Mouse (Mus musculus) gastrocnemius, postnatal 36 days (tissue): ENCODE measurements around the gene Cox5a. TPM values are rescaled to one million over a fixed set of nuclear protein-coding genes. Genes with fewer than 3 reads are reported as not detected.

Source experiments
- DNase-seq, 2 experiments: peaks; one replicate each; pipeline ENCODE4 v3.0.0; 2022
- intact Hi-C: fragments of 180-260 bp; cut with DNase I; formaldehyde crosslinking; loops from one replicate; pipeline ENCODE4 v1.15.1; 2025
- total RNA-seq, 2 experiments: library from RNA; stranded (reverse); gene quantifications; 2 replicates each; pipeline ENCODE4 v1.2.3; 2021

Gene Cox5a
- total RNA-seq, 2 experiments from 2014 or later, result 1,357 to 1,404 TPM

DNA sequence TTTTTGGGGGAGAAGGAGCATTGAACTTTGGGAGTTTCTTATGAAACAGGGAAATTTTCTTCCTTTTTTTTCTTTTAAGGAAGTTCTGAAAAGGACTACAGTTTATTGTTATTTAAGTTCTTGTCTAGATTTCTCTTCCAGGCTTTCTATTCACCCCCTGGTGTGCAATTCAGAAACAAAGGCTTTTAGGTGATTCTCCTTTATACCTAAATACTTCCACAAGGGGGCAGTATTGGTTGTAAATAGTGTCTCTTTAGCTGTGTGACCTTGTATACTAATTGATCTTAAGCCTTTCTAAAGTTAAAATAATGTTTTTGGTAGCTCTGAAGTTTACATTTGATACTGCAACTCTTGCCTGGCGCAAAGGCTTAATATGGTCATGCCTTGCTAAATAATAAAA is 2.7 kb downstream of the Cox5a start:
- intact Hi-C loops, result no loop called here
- DNase-seq, result no peak

DNA sequence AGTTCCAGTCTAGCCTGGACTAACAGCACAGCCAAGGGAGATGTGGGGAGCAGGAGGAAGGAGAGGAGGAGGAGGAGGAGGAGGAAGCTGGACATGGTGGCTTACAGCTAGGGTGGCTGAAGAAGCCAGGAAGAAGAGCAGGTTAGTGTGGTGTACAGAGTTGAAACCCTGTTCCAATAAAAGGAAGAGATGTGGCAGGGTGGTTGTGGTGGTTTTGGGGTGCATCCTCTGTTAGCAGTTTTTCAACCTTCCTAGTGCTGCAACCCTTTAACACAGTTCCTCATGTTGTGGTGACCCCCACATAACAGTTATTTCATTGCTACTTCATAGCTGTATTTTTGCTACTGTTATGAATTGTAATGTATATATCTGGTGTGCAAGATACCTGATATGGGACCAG is 3.4 kb downstream of the Cox5a start:
- intact Hi-C loops, result no loop called here
- DNase-seq, result no peak

DNA sequence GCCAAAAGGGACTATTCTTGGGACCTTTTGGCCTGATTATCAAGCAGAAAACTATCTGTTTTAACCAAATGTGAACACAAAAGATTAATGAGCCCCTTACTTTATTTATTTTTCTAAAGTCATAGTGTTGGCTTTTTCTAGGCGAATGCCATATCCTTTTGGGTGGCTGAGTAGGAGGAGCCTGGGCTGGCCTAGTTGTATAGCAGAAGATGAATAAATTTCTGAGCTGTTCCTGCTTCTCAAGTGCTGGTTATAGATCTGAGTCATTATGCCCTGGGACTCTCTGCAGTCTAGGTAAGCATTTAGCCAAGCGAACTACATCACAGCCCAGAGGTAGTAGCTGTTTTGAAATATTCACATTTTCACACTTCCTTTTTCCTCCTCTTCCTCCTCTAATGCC is 4.4 kb downstream of the Cox5a start:
- DNase-seq, result no peak
- intact Hi-C loops, result no loop called here

DNA sequence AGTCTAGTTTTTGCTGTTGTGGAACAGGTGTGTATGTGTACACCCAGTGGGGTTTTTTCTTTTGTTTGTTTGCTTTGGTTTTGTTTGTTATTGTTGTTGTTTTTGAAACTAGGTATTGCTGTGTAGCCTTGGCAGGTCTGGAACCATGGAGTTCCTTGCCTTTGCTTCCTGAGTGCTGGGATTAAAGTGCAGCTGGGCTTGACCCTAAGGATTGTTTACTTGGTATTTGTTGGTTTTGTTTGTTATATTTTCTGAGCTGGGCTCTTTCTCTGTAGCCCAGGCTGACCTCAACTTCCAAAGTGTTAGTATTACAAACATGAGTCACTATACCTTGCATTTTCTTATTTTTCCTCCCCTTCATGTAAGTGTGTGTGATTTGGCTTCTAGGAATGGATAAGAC is 5.4 kb downstream of the Cox5a start:
- no peak for DNase-seq
- intact Hi-C loops, result no loop called here

DNA sequence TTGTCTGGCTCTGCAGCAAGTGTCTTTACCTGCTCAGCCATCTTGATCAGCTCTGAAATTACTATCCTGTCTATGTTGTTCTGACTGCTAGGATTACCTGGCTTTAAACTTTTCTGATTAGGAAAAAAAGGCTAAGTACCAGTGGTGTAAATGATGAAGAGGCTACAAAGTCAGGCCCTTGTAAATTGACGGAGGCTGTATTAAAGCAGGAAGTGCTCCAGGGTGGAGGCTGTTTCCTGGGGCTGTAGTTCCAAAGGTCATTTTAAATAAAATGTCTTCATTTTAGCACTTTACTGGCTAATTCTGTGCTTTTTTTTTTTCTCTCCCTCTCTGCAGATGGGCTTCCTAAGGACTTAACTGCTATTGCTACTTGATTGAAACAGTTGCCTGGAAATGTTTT is 10.9 kb downstream of the Cox5a start:
- intact Hi-C loops, result no loop called here
- no peak for DNase-seq

DNA sequence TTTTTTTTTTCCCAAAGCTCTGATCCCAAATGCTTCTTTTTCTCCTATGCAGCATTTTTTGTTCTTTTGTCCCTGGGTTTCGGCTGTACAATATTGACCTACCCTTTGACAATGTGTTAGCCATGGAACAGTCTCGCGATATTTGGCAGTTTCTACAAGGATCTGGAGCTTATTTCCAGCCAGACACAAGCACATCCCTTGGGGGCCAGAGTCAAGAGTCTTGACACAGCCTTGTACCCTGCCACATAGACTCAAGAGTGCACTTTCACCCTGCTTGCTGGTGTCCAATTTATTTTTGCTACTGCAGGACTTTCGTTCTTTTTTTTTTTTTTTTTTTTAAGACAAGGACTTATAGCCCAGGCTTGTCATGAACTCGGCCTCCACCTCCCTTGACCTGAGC is 15.3 kb downstream of the Cox5a start:
- DNase-seq, result no peak
- intact Hi-C loops, result loop anchor here (5.0 kb wide), 1 partner anchor 226 kb away; no protein-coding TSS in a partner anchor

DNA sequence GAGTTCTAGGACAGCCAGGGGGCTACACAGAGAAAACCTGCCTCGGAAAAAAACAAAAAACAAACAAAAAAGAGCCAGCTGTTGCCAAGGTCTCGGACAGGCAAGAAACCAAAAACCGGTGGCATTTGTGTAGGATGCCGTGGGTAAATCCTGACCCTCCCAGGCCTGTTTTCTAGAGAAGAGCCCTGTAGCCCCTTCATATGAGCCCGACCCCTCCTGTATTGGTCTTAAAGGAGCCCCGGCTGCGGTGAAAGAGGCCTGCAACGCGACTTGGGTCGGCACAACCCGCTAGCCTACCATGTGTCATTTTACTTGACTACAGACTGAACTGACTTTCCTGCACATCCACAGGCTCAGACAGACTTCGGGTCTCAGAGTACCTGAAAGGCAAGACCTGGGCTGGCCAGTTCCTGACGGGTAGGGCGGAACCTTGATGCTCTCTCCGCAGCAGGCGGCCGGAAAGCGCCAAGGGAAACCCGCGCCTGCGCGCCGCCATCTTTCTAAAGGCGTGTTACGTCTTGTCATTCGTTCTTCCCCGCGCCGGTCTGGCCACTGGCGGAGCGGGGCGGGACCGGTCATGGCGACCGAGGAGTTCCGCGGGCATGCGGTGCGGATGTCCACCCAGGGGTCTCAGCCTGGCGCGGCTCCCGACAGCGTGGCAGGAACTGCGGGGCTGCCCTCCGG is 16.1 kb downstream of the Cox5a start, which contains the start of gene Fam219b:
Fam219b (plus strand) TSS at position 485 of the 684 bp plus-strand sequence.
- peak; percentile 86 to 89 for DNase-seq
- intact Hi-C loops, result loop anchor here (5.0 kb wide), 1 partner anchor 225 kb away; no protein-coding TSS in a partner anchor

DNA sequence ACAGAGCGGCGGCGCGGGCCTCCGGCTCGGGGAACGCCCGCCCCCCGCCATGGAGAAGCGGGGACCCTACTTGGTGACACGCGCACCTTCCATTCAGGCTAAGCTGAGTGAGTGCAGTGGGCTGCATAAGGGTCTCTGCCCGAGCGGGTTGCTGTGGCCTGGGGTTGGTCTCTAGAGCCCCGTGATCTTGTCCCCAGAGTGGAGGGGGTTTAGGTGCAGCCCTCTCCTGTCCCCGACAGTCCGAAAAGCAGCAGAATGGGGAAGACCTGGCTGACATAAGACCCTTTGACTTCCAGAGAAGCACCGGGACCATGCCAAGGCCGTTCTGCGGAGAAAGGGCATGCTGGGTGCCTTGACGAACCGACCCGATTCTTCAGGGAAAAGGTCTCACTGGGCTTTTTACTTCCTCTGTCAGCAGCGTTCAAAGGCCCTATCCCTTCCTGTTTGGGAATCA is 16.7 kb downstream of the Cox5a start:
- intact Hi-C loops, result loop anchor here (5.0 kb wide), 1 partner anchor 225 kb away; no protein-coding TSS in a partner anchor

DNA sequence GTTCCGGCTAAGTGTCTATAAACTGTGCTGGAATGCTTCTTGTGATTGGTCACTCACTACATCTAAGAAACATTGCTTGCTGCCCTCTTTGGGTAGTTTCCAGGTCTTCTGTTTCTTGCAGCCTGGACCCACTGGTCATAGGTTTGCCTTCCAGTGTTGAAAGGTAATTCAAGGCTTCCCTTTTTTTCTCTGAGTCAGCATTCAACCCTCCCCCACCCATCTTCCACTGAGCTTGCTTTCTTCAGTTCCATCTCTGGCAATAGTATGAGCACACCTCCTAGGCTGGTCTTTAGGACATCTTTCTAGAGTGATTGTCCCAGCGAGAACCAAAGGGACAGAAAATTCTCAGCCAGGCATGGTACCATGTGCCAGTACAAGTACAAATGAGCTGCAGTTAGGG is 18.5 kb downstream of the Cox5a start:
- intact Hi-C loops, result loop anchor here (5.0 kb wide), 1 partner anchor 223 kb away; no protein-coding TSS in a partner anchor
- DNase-seq, result no peak

More for the DNA sequence above, 16.7 kb downstream of the Cox5a start:
- no peak for DNase-seq

DNA sequence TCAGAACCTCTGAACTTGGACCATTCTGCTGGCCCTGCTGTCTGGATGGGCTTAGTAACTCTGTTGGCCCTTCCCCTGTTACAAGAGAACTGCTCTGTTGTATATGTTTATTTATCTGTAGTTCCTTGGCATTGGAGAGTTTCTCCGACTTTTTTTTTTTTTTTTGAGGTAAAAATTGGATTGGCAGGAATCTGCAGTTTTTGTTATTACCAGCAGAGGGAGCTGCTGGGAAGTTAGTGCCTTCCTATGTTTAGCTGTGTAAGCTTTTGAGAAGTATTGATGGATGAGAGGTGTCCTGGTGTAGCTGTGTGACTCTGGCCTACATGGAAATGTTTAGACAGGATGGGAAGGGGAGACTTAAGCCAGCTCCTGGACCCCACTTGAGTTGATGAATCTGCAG is 20.2 kb downstream of the Cox5a start:
- no peak for DNase-seq
- intact Hi-C loops, result loop anchor here (2.0 to 5.0 kb wide), 2 partner anchors 47 to 111 kb away; partner anchors contain the start of genes Csk and Ulk3

DNA sequence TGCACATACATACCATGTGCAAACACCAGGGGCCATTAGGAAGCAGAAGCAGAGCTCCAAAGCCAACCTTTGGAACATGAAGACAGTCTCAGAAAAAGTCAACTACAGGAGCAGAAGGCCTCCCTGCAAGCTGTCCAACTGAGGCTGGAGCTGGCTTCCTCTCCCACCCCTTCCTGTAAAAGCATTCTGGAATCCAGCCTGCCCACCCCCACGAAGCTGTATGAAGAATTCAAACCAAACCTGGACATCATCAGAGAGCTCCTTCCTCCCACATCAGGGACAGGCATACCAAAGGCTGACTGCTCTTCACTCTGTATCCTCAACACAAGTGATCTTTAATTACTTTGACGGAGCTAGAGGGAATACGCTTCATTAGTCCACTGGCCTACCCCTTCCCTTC is 22.9 kb downstream of the Cox5a start:
- no peak for DNase-seq
- intact Hi-C loops, result loop anchor here (5.0 kb wide), 1 partner anchor 108 kb away; the partner anchor contains the start of gene Csk

DNA sequence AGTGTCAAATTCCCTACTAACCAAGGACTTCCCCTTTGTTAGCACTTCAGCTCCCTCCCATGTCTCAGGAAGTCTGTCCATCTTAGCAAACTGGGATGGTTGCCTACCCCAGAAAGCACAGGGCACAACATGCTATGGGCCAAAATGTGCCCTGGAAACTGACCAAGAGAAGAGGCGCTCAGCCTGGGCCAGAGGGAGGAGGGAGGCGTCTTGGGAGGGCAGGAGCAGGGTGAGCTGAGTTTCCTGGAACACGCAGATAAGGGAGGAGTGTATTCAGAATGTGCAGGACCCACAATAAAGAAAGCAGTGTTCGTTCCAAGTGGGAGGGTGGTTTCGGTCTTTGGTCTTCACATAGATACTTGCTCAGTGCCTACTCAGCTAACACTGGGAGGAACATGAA is 26.2 kb downstream of the Cox5a start:
- DNase-seq, result peak in 1 of 2 experiments; percentile 61
- intact Hi-C loops, result no loop called here

DNA sequence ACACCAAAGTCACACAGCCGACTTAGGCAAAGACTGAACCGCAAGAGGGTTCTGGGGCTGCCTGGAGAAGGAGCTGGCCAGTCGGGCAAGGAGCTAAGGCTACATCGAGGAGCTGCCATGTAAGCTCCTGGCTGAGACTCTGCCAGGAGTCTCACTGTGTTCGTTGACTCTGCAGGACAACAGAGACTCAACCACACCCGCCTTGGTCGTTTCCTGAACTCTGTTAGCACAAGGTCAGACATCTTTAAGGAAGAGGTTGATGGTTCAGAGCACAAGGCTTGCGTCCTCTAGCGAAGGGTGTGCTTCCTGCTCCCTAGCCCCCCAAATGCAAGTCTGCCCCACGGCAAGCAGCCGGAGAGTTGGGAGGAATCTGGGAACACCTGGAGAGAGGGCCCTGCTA is 26.8 kb downstream of the Cox5a start:
- intact Hi-C loops, result no loop called here
- no peak for DNase-seq

DNA sequence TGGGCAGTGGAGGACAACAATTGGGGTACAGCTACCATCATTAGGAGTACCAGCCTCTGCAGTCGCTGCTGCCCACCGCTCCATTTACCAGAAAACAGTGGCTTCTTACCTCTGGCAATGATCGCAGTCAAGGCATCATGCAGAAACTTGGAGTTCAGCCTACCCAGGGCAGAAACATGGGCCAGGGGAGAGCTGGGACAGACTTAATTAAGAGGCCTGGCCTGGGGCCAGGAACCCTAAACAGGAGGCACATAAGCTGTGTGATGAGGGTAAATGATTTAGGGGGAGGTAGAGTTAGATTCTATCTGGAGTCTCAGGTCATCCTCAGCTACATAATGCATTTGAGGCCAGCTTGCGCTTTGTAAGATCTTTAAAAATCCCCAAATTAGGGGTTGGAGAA is 28.1 kb downstream of the Cox5a start:
- intact Hi-C loops, result no loop called here
- no peak for DNase-seq

DNA sequence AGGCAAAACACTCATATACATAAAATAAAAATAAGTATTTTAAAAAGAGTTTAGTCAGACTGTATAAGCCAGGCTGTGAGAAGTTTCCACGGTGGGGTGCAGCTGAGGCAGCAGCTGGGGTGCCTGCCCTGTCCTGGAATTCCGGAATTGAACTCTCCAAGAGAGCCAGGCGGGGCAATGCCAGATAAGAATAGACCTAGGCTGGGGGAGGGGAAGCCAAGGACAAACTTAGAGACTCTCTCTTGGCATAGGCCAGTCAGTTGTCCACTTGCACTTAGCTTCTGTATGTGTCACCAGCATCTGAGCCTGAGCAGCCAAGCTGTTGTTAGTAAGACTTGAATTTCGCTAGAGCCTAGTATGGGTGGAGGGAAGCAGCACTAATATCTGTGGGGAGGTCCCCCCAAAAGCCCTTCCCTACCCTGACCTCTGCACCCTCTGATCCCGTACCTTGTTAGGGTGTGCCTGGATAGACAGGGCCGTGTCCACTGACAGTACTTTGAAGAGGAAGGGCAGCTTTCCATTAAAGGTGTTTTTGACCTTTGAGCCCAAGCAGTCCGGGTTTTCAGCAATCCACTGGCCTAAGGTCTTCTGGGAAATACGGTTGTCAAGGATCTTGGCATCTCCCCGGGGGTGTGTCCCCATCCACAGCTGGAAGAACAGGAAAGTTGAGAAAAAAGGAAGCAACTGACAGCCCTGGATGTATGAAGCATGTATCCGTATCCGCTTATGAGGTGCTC is 29.2 kb downstream of the Cox5a start:
- intact Hi-C loops, result no loop called here
- no peak for DNase-seq

DNA sequence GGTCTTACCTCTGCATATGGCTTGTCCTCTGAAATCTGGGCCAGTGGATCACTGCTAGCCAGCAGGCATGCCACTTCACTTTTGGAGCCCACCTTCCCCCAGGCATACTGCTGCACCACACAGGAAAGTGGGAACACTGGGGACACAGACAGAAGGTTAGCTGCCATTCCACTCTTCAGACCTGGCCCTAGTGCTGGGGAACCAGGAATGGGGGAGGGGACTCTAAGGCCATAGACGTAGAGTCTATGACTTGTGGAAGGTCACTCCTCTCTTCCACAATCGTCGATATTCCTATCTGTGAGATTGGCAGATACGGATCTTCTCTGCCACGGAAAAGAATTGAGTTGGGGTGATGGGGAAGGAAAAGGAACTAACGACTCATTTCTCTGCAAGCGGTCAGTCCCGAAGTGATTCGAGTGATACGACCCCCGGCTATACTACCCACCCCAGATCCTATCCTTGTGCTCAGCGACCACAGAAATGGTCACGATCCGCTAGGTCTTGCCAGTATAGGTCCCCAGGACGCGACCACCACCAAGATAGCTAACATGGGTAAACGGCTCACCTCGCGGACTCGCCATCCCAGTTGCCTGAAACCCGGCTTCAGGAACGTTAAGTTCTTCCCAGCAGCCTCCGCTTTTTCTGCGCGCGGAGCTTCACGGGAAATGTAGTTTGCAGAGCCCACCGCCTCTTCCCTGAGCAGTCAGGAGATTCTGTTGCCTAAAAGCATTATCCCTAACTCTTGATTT is 31.2 kb downstream of the Cox5a start, which contains the start of gene Mpi:
Mpi (minus strand) TSS at position 625 of the 749 bp plus-strand sequence.
- peak in 1 of 2 experiments; percentile 49 for DNase-seq
- intact Hi-C loops, result no loop called here

DNA sequence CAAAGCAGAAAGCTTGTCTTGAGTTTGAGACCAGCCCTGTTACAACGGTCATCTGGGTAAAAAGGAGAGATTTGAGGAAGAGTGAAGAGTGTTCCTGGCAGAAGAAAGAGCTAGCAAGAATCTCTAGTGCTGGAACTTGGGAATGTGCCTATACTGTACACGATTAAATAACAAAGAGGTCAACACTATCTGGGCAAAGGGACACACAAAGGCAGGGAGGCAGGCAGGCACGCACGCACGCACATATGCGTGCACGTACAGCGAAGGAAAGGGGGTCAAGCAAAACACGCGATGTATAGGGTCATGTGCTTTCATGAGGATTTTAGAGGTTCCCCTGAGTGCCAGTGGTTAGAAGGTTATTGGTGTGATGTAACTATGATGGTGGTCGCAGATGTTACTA is 32.0 kb downstream of the Cox5a start:
- DNase-seq, result no peak
- intact Hi-C loops, result no loop called here

DNA sequence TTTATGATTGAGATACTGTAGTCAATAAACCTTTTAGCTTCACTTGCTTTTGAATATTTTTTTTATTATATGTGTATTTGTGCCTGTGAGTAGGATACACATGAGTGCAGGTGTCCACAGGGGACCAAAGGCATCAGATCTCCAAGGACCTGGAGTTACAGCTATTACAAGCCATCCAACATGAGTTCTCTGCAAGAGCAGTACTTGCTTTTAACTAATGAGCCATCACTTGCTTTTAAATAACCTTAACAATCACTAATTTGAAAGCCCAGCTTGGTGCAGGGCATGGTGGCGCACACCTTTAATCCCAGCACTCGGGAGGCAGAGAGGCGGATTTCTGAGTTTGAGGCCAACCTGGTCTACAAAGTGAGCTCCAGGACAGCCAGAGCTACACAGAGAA is 33.7 kb downstream of the Cox5a start:
- intact Hi-C loops, result no loop called here
- DNase-seq, result no peak

DNA sequence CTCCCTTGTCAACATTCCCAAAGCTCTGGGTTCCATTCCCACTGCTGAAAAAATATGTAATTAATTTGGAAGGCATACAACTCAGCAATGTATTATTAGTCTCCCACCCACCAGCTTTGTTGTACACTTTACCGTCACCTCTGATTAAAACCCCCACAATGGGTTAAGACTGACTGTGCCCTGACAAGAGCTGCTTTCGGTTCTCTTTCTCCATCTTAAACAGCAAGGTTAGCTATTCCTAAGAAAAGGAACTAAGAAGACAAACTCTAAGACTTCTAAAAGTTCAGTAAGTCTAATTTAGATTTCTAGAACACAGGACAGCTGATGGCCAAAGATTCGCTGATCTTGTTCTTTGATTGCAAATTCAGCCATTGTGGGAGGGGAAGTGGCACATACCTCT is 36.1 kb downstream of the Cox5a start:
- DNase-seq, result no peak
- intact Hi-C loops, result no loop called here

DNA sequence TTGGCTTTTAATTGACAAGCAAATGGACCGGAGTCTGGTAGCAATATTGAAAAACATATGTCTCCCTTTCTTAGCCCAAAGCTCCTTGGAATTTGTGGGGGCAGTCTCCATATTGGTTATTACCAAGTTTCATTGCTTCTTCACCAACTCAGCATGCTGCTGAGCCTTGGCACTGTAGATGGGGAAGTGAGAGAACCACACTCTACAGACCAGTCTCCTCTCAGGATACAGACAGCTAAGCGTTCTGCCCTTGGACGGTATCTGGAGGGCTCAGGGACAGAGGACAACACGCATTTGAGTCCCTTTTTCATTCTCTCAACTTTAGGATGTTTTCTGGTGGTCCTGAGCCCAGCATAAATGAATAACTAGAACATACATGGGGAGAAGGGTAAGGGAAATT is 37.6 kb downstream of the Cox5a start:
- intact Hi-C loops, result no loop called here

DNA sequence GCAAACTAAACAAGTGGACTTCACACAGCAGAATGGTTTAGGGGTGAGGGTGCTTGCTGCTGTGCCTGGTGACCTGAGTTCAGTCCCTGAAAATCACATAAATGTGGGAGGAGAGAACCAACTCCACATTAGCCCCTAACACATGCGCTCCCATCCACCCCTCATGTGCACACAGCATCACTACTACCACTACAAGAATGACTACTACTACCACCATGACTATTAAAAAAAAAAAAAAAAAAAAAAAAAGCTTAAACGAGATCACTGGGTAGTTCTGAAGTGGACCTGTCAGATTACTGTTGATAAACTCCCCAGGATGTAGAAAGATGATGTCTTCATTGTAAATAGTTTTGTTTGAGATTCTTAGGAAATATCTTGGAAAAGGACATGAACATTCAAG is 38.5 kb downstream of the Cox5a start:
- DNase-seq, result no peak
- intact Hi-C loops, result no loop called here

More for the DNA sequence above, 37.6 kb downstream of the Cox5a start:
- DNase-seq, result no peak
